Mouse (Mus musculus): Measurements from ENCODE around the gene Pld4.

Gene Pld4

DNA sequence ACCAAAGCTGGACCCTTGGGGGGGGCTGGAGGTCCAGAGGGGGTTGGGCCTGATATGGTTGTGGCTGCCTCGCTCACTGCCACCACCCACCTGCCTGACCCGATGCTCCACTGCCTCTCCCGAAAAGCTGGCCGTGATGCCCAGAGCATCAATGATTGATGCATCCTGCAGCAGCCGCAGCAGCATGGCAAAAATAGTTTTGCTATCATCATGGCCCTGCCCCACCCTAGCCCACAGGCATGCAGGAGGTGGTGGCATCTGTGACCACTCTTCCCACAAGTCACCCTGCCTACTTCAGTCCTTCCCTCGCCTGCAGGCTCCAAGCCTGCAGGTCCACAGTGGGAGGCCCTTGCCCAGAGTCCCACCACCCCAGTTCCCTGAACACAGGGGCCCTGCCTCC, 45.6 kb downstream of the Pld4 start:
- no peak for TF ChIP-seq NANOG (IDR thresholded peaks at IDR 0.05; ENCODE audit: borderline replicate concordance, low read length)
- TF ChIP-seq POU5F1 (IDR thresholded peaks at IDR 0.05; ENCODE audit: borderline replicate concordance, low read length) = no peak
- Histone ChIP-seq H3K27me3 (ENCODE audit: insufficient read depth, low read length) (peaks cover 74% of the 10 kb centered on the region), H3K36me3 (ENCODE audit: insufficient read depth, low read length) (peaks cover 3% of the 10 kb centered on the region), H3K4me1 (replicated peaks; ENCODE audit: low read depth, low read length) (peaks cover 58% of the 10 kb centered on the region), H3K9me3 (ENCODE audit: low read length) (no peaks in the 10 kb centered on the region), H3K4me3 (replicated peaks; ENCODE audit: low read length) (no peak overlapping the region)

DNA sequence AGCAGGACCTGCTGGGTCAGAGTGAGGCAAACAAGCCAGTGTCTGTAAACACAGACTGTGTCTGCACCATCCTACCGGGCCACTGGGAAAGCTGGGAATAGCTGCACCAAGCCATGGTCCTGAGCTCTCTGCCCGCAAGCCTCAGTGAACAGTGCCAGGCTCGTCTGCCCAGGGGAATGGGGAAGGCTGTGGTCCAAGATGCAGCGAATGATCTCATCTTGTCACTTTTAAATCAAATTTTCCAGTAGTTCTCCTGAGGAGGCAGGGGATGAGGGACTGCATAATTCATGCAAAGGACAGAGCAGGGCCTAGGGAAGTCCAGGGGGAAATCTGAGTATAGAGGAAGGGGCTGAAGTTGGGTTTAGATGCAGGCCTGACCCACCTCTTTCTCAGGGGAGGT, 47.3 kb downstream of the Pld4 start:
- peaks cover 61% of the 10 kb centered on the region for H3K27me3 ChIP-seq (ENCODE audit: insufficient read depth, low read length)
- TF ChIP-seq NANOG (IDR thresholded peaks at IDR 0.05; ENCODE audit: borderline replicate concordance, low read length) (no peak), CTCF (conservative IDR thresholded peaks at IDR 0.05; ENCODE audit: low read length) (no peak), POU5F1 (IDR thresholded peaks at IDR 0.05; ENCODE audit: borderline replicate concordance, low read length) (no peak)
- peaks cover 18% of the 10 kb centered on the region for H3K36me3 ChIP-seq (ENCODE audit: insufficient read depth, low read length)

DNA sequence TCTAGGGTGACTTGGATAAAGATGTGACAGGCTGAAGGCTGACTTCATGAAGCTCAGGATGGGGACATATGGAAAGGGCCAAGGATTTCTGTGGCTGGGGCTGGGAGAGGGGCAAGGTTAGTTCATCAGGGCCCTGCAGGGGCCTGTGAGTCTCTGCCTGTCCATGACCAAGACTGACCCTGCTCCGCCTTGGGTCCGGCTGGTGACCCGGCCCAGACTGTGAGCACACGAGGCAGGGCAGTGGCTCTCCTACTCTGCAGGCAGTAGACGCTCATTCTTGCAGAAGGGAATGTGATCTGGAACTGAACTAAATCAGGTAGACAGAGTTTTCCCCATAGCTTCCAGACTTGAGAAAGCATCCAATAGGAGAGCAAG, 47.7 kb downstream of the Pld4 start:
- H3K9me3 ChIP-seq (ENCODE audit: low read length) = no peaks in the 10 kb centered on the region
- H3K4me3 ChIP-seq (replicated peaks; ENCODE audit: low read length) = peak overlapping the region; percentile 86
- peaks cover 46% of the 10 kb centered on the region for H3K4me1 ChIP-seq (replicated peaks; ENCODE audit: low read depth, low read length)
- no peak for TF ChIP-seq POU5F1 (IDR thresholded peaks at IDR 0.05; ENCODE audit: borderline replicate concordance, low read length)
- TF ChIP-seq NANOG (IDR thresholded peaks at IDR 0.05; ENCODE audit: borderline replicate concordance, low read length) = no peak
- TF ChIP-seq CTCF (conservative IDR thresholded peaks at IDR 0.05; ENCODE audit: low read length) = no peak
- peaks cover 57% of the 10 kb centered on the region for H3K27me3 ChIP-seq (ENCODE audit: insufficient read depth, low read length)
- H3K36me3 ChIP-seq (ENCODE audit: insufficient read depth, low read length) = peaks cover 22% of the 10 kb centered on the region

More for the DNA sequence above, 47.3 kb downstream of the Pld4 start:
- Histone ChIP-seq H3K9me3 (ENCODE audit: low read length) (no peaks in the 10 kb centered on the region), H3K4me3 (replicated peaks; ENCODE audit: low read length) (peak overlapping the region; percentile 86; the same call in 1 of the 2 replicates), H3K4me1 (replicated peaks; ENCODE audit: low read depth, low read length) (peaks cover 50% of the 10 kb centered on the region)

DNA sequence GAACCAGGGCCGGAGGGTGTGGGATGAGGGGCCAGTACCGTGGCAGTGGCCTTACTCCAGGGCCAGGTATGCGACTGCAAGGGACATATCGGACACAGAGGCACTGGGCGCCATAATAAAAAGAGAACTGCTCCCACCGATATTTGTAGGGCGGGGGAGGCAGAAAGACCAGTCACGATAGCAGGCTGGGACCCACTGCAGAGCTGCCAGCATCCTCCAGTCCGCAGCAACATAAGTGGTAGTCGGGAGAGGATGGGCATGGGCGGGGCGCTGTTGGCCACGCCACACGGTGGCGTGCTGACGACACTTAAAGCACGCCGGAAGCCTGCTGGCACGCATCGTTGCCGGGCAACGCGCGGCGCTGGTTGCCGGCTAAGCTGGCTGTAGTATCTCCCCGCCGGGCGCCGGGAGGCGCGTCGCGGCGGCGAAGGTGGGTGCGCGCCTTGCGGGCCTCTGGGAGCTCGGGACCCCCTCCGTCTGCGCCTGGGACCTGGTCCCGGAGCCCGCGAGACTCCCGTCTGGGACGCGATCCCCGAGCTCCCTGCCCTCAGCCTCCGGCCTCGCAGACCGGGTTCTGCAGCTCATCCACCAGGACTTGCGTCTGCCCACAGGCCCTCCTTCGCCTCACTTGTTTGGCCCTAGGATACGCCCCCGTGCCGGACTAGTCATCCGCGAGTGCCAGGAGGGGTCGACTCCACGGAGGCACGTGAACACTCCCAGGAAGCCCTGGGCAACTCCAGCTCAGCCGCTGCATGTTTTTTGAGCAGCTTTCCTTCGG, 48.3 kb downstream of the Pld4 start, which contains the start of gene Clba1:
Gene Clba1, plus strand, starts transcription at position 351 of the 778 bp plus-strand sequence.
- peaks cover 40% of the 10 kb centered on the region for H3K4me1 ChIP-seq (replicated peaks; ENCODE audit: low read depth, low read length)
- no peaks in the 10 kb centered on the region for H3K9me3 ChIP-seq (ENCODE audit: low read length)
- H3K36me3 ChIP-seq (ENCODE audit: insufficient read depth, low read length) = peaks cover 28% of the 10 kb centered on the region
- TF ChIP-seq POU5F1 (IDR thresholded peaks at IDR 0.05; ENCODE audit: borderline replicate concordance, low read length) = no peak
- TF ChIP-seq NANOG (IDR thresholded peaks at IDR 0.05; ENCODE audit: borderline replicate concordance, low read length) = no peak
- TF ChIP-seq CTCF (conservative IDR thresholded peaks at IDR 0.05; ENCODE audit: low read length) = no peak
- H3K27me3 ChIP-seq (ENCODE audit: insufficient read depth, low read length) = peaks cover 52% of the 10 kb centered on the region
- peak within 1 kb of the TSS; percentile 86 for H3K4me3 ChIP-seq (replicated peaks; ENCODE audit: low read length)

DNA sequence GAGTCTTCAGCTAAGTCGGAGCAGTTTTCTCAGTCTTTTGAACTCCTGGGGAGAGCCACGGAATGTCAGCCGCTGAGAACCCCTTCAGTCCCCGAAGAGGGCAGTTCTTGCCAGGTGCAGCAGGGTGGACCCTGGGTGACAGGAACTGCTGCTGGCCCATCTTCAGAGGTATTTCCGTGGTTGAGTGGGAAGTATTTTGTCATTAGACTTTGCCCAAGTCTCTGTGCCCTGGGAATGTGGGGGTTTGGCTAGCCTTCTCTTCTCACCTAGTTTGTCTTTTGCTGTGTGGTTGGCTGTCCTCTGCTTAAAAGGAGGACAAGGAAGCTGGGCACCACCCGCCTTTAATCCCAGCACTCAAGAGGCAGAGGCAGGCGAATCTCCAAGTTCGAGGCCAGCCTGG, 49.2 kb downstream of the Pld4 start:
- peaks cover 46% of the 10 kb centered on the region for H3K27me3 ChIP-seq (ENCODE audit: insufficient read depth, low read length)
- H3K4me3 ChIP-seq (replicated peaks; ENCODE audit: low read length) = peak overlapping the region; percentile 86
- H3K36me3 ChIP-seq (ENCODE audit: insufficient read depth, low read length) = peaks cover 36% of the 10 kb centered on the region
- H3K4me1 ChIP-seq (replicated peaks; ENCODE audit: low read depth, low read length) = peaks cover 42% of the 10 kb centered on the region
- no peaks in the 10 kb centered on the region for H3K9me3 ChIP-seq (ENCODE audit: low read length)
- TF ChIP-seq POU5F1 (IDR thresholded peaks at IDR 0.05; ENCODE audit: borderline replicate concordance, low read length) = no peak
- no peak for TF ChIP-seq NANOG (IDR thresholded peaks at IDR 0.05; ENCODE audit: borderline replicate concordance, low read length)
- TF ChIP-seq CTCF (conservative IDR thresholded peaks at IDR 0.05; ENCODE audit: low read length) = no peak

DNA sequence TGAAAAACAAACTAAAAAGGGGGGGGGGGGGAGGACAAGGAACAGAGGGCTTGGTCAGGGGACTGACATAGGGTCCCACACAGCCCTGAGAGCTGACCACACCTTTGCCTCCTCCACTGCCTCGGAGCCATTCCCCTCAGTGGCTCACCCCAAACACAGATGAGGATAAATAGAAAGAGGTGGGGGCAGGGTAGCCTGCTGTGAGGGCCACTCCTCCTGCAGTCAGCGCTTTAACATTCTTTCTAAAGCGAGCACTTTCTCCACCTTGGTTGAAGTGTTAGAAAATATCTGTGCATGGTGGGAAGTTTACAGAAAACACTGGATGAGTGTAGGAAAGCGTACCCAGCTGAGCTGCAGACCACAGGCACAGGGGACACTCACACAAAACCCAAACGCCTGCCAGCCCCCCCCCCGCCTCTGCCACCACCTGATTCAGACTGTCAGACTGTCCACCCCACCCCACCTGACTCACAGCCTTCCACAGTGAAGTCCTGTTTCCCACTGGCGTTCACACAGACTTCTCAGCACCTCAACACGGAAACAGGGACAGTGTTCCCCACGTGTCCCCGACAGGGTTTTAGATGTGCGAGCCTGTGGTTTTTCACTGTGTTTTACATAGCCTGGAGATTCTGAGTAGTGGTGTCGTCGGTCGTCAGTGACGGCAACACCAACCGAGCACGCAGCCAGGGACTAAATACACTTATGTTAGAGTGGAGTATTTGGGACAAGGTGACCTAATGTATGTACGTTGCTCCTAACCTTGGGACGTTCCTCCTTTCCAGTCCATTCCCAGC, 49.8 kb downstream of the Pld4 start:
- H3K36me3 ChIP-seq (ENCODE audit: insufficient read depth, low read length) = peaks cover 43% of the 10 kb centered on the region
- TF ChIP-seq CTCF (conservative IDR thresholded peaks at IDR 0.05; ENCODE audit: low read length) (no peak), NANOG (IDR thresholded peaks at IDR 0.05; ENCODE audit: borderline replicate concordance, low read length) (no peak), POU5F1 (IDR thresholded peaks at IDR 0.05; ENCODE audit: borderline replicate concordance, low read length) (no peak)
- H3K4me1 ChIP-seq (replicated peaks; ENCODE audit: low read depth, low read length) = peaks cover 48% of the 10 kb centered on the region
- peak overlapping the region; percentile 86; the same call in 1 of the 2 replicates for H3K4me3 ChIP-seq (replicated peaks; ENCODE audit: low read length)
- H3K27me3 ChIP-seq (ENCODE audit: insufficient read depth, low read length) = peaks cover 40% of the 10 kb centered on the region
- no peaks in the 10 kb centered on the region for H3K9me3 ChIP-seq (ENCODE audit: low read length)

- Histone ChIP-seq H3K9me3 (ENCODE audit: low read length) (no peaks in the 10 kb centered on the region), H3K4me1 (replicated peaks; ENCODE audit: low read depth, low read length) (peaks cover 57% of the 10 kb centered on the region), H3K27me3 (ENCODE audit: insufficient read depth, low read length) (peaks cover 22% of the 10 kb centered on the region), H3K4me3 (replicated peaks; ENCODE audit: low read length) (no peak overlapping the region), H3K36me3 (ENCODE audit: insufficient read depth, low read length) (peaks cover 74% of the 10 kb centered on the region)
- TF ChIP-seq POU5F1 (IDR thresholded peaks at IDR 0.05; ENCODE audit: borderline replicate concordance, low read length) (no peak), CTCF (conservative IDR thresholded peaks at IDR 0.05; ENCODE audit: low read length) (no peak), NANOG (IDR thresholded peaks at IDR 0.05; ENCODE audit: borderline replicate concordance, low read length) (no peak)
Observed at GRCm38 (mm10) chr12:112813370-112813769, 52.9 kb downstream of the Pld4 start.

DNA sequence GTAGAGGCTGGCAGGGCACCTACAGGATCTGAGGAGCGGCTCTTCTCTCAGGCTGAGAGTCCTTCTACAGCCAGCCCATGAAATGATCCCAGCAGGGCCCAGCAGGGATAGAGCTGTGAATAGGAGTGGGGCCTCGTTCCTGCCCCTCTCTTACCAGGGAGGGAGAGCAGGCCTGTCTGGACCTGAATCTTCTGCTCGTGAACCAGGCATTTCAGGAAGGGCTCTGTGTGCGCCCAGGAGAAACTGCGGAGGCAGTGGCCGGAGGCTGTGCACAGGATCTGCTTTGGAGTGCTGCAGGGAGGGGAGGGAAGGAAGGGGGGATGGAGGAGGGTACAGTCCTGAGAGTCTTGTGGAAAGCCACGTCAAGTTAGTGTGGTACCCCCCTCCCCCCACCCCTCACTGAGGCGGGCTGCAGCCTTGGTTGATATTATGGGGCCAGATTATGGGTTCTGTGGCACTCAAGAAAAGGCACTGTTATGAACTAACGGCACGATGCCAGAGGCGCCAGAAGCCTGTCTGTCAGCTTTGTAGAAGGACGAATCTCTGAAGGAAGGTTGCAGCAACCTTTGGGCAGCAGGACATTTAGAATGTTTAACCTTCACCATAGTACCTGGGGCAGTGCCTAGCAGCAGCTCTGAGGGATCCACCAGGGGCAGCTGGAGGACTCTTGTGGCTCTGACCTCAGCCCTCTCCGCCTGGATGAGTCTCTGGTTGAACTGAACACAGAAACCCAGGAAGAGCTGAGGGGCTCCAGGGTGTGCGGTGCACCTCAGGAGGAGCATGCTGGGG, 54.4 kb downstream of the Pld4 start:
- Histone ChIP-seq H3K9me3 (ENCODE audit: low read length) (no peaks in the 10 kb centered on the region), H3K36me3 (ENCODE audit: insufficient read depth, low read length) (peaks cover 89% of the 10 kb centered on the region), H3K27me3 (ENCODE audit: insufficient read depth, low read length) (peaks cover 12% of the 10 kb centered on the region), H3K4me3 (replicated peaks; ENCODE audit: low read length) (no peak overlapping the region), H3K4me1 (replicated peaks; ENCODE audit: low read depth, low read length) (peaks cover 59% of the 10 kb centered on the region)
- no peak for TF ChIP-seq POU5F1 (IDR thresholded peaks at IDR 0.05; ENCODE audit: borderline replicate concordance, low read length)

Data from E14TG2a.4 (cell line).